Mouse (Mus musculus): ENCODE measurements around the gene Ankrd44. TPM values are rescaled to one million over a fixed set of nuclear protein-coding genes. Genes with fewer than 3 reads are reported as not detected.

The Ankrd44 gene
- total and polyA plus RNA-seq, 3 experiments: 0.10 to 2.6 (median 1.5) TPM

DNA sequence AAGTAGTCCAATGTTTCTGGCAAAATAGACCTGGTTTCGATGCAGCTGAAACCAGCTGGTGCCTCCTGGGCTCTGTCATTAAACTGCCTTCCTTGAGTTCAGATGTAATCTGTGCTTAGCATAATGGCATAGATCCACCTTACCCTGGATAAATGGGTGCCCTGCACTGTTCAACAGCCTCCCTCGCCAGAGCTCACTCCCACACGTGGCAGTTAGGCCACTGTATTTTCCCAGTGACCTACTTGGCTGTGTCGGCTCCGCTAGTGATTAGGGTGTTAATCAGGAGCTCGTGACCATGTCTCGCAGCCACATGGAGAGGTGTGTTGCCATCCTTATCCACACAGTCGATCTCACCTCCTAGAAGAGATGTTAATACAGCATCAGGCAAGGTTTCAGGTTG, 183.1 kb downstream of the Ankrd44 start:
- DNase-seq (ENCODE audit: low spot score): no peak
- no peaks in the 10 kb centered on the region for H3K9me3 ChIP-seq (replicated peaks)
- H3K36me3 ChIP-seq (replicated peaks): no peaks in the 10 kb centered on the region
- H3K4me3 ChIP-seq (ENCODE audit: low read depth, low read length): no peak overlapping the region
- no peak for TF ChIP-seq CTCF (IDR thresholded peaks at IDR 0.05; ENCODE audit: low read depth, low read length)
- no peak for TF ChIP-seq GATA1 (IDR thresholded peaks at IDR 0.05; ENCODE audit: borderline replicate concordance, low read length)
- no peak for TF ChIP-seq GATA2 (IDR thresholded peaks at IDR 0.05; ENCODE audit: borderline replicate concordance, low read depth, low read length)
- TF ChIP-seq TAL1 (conservative IDR thresholded peaks at IDR 0.05; ENCODE audit: low read depth, low read length): no peak
- TF ChIP-seq POLR2AphosphoS5 (IDR thresholded peaks at IDR 0.05; ENCODE audit: insufficient replicate concordance, low read depth, low read length): no peak
- H3K4me1 ChIP-seq (ENCODE audit: insufficient read depth, low read depth, low read length): no peaks in the 10 kb centered on the region
- ATAC-seq (ENCODE audit: extremely low read depth, insufficient number of reproducible peaks, low FRiP score, poor library complexity, severe bottlenecking): no peak
- no peaks in the 10 kb centered on the region for H3K27me3 ChIP-seq (ENCODE audit: insufficient read depth, low read length)

DNA sequence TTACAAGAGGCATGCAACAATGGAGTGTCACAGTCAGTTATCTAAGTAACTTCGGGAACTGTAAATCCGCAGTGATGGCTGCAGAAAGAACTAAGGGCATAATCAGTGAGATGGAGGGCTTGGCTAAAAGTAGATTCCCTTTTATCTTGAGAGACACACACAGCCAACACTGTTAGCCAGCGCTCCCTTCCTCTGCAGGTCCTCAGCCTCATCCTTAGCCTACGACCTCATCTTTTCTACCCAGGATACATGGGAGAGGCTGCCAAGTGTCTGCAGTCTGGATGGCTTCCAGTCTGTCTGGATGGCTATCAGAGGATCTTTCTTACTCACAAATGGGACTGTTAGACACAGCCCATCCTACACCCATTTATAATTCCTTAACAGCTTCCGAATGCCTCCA, 185.3 kb downstream of the Ankrd44 start:
- Histone ChIP-seq H3K9me3 (replicated peaks) (no peaks in the 10 kb centered on the region), H3K36me3 (replicated peaks) (no peaks in the 10 kb centered on the region), H3K4me1 (ENCODE audit: insufficient read depth, low read depth, low read length) (no peaks in the 10 kb centered on the region), H3K27me3 (ENCODE audit: insufficient read depth, low read length) (no peaks in the 10 kb centered on the region), H3K4me3 (ENCODE audit: low read depth, low read length) (no peak overlapping the region)
- ATAC-seq (ENCODE audit: extremely low read depth, insufficient number of reproducible peaks, low FRiP score, poor library complexity, severe bottlenecking) (no peak), DNase-seq (ENCODE audit: low spot score) (no peak)
- TF ChIP-seq POLR2AphosphoS5 (IDR thresholded peaks at IDR 0.05; ENCODE audit: insufficient replicate concordance, low read depth, low read length) (no peak), TAL1 (conservative IDR thresholded peaks at IDR 0.05; ENCODE audit: low read depth, low read length) (no peak), CTCF (IDR thresholded peaks at IDR 0.05; ENCODE audit: low read depth, low read length) (no peak), GATA2 (IDR thresholded peaks at IDR 0.05; ENCODE audit: borderline replicate concordance, low read depth, low read length) (no peak)

DNA sequence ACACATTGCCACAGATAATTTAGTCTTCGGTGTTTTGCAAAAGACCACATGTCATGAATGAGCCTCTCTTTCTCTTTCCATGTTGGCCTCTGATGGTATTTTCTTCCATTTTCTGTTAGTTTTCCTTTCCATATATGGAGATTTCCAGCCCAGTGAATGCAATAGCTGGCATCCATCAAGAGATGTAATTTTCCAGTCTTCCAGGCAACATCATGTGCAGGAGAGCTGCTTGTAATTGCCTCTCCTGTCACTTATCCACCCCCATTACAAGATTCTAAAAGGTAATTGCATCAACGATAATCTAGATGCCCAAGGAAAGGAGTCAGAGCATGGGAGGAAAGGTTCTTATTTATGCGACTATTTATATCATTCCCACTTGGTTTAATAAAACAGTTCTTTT, 188.7 kb downstream of the Ankrd44 start:
- TF ChIP-seq TAL1 (conservative IDR thresholded peaks at IDR 0.05; ENCODE audit: low read depth, low read length) (no peak), CTCF (IDR thresholded peaks at IDR 0.05; ENCODE audit: low read depth, low read length) (no peak), GATA1 (IDR thresholded peaks at IDR 0.05; ENCODE audit: borderline replicate concordance, low read length) (no peak), POLR2AphosphoS5 (IDR thresholded peaks at IDR 0.05; ENCODE audit: insufficient replicate concordance, low read depth, low read length) (no peak), GATA2 (IDR thresholded peaks at IDR 0.05; ENCODE audit: borderline replicate concordance, low read depth, low read length) (no peak)
- Histone ChIP-seq H3K9me3 (replicated peaks) (no peaks in the 10 kb centered on the region), H3K36me3 (replicated peaks) (no peaks in the 10 kb centered on the region), H3K4me1 (ENCODE audit: insufficient read depth, low read depth, low read length) (no peaks in the 10 kb centered on the region), H3K4me3 (ENCODE audit: low read depth, low read length) (no peak overlapping the region), H3K27me3 (ENCODE audit: insufficient read depth, low read length) (no peaks in the 10 kb centered on the region)
- DNase-seq (ENCODE audit: low spot score): no peak
- no peak for ATAC-seq (ENCODE audit: extremely low read depth, insufficient number of reproducible peaks, low FRiP score, poor library complexity, severe bottlenecking)

DNA sequence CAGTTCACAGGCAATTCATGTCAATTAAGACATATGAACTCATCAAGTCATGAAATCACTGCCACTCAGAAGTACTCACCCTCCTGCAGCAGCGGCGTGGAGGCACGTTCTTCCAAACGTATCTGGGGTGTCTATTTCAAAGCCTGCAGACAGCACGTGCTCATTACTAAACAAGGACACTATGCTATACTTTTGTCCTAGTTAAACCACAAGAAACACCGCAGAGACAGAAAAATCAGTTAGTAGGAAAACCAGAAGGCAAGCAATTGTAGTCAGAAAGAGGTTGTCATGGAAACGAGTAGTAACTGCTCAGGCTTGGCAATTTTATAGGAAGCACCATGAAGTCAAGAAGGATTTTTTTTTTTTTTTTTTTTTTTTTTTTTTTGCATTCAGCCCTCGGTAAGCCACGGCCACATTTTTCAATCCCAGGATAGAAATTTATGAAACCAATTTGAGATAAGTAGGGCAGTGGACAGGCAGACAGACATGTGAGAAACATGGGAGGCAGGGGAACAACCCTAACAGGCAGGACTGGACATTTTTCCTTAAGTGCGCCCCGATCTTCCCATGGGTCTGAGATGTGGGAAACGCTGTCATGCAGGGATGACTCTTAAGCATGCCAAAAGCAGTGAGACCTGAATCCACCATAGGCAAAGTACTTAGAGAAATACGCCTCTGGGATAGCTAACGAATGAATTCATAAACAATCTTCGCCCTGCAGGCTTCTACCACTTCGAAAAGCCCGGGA, 191.1 kb downstream of the Ankrd44 start:
- no peaks in the 10 kb centered on the region for H3K36me3 ChIP-seq (replicated peaks)
- no peak for TF ChIP-seq GATA1 (IDR thresholded peaks at IDR 0.05; ENCODE audit: borderline replicate concordance, low read length)
- TF ChIP-seq GATA2 (IDR thresholded peaks at IDR 0.05; ENCODE audit: borderline replicate concordance, low read depth, low read length): no peak
- TF ChIP-seq TAL1 (conservative IDR thresholded peaks at IDR 0.05; ENCODE audit: low read depth, low read length): no peak
- no peak for TF ChIP-seq CTCF (IDR thresholded peaks at IDR 0.05; ENCODE audit: low read depth, low read length)
- no peak for TF ChIP-seq POLR2AphosphoS5 (IDR thresholded peaks at IDR 0.05; ENCODE audit: insufficient replicate concordance, low read depth, low read length)
- ATAC-seq (ENCODE audit: extremely low read depth, insufficient number of reproducible peaks, low FRiP score, poor library complexity, severe bottlenecking) (no peak), DNase-seq (ENCODE audit: low spot score) (no peak)
- H3K27me3 ChIP-seq (ENCODE audit: insufficient read depth, low read length): no peaks in the 10 kb centered on the region
- H3K4me3 ChIP-seq (ENCODE audit: low read depth, low read length): no peak overlapping the region
- H3K9me3 ChIP-seq (replicated peaks): no peaks in the 10 kb centered on the region
- no peaks in the 10 kb centered on the region for H3K4me1 ChIP-seq (ENCODE audit: insufficient read depth, low read depth, low read length)

DNA sequence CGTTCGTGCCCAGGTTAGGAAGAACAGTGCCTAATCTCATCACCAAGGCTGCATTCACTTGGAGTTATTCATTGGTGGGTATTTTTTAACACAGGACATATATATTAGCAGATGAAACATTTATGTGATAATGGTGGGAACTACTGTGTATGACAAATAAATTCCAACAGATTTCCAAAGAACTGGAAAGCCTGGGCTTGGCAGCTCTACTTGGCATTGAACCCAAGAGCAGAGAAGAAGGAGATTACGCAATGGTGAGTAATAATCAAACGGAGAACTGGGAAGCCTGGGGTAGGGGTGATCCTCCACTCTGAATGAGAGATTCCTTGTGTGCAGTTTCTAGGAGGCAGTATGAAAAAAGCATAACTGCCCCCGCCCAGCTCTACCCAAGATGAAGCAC, 196.9 kb downstream of the Ankrd44 start:
- H3K4me3 ChIP-seq (ENCODE audit: low read depth, low read length): no peak overlapping the region
- no peak for ATAC-seq (ENCODE audit: extremely low read depth, insufficient number of reproducible peaks, low FRiP score, poor library complexity, severe bottlenecking)
- no peaks in the 10 kb centered on the region for H3K27me3 ChIP-seq (ENCODE audit: insufficient read depth, low read length)
- TF ChIP-seq CTCF (IDR thresholded peaks at IDR 0.05; ENCODE audit: low read depth, low read length) (no peak), POLR2AphosphoS5 (IDR thresholded peaks at IDR 0.05; ENCODE audit: insufficient replicate concordance, low read depth, low read length) (no peak), GATA2 (IDR thresholded peaks at IDR 0.05; ENCODE audit: borderline replicate concordance, low read depth, low read length) (no peak)
- DNase-seq (ENCODE audit: low spot score): no peak
- no peaks in the 10 kb centered on the region for H3K36me3 ChIP-seq (replicated peaks)
- no peaks in the 10 kb centered on the region for H3K9me3 ChIP-seq (replicated peaks)
- no peaks in the 10 kb centered on the region for H3K4me1 ChIP-seq (ENCODE audit: insufficient read depth, low read depth, low read length)

DNA sequence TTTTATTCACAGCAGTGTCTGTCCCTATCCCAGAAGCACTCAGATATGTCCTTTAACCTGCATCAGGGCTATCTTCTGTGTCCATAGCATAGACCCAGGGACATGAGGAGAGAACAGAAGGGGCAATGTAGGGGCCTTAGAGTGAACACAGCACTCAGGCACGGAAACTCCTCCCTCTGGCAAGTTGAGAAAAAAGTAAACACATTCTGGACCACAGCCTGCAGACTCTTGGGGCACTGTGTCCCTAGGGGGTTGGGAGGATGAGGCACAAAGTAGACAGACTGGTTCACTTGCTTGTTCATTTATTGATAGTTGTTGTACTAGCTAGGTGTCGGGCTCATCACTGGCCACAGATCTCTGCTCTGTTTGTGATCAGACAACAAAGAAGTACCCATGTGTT, 199.6 kb downstream of the Ankrd44 start:
- no peak for TF ChIP-seq POLR2AphosphoS5 (IDR thresholded peaks at IDR 0.05; ENCODE audit: insufficient replicate concordance, low read depth, low read length)
- no peak for TF ChIP-seq CTCF (IDR thresholded peaks at IDR 0.05; ENCODE audit: low read depth, low read length)
- no peak for TF ChIP-seq TAL1 (conservative IDR thresholded peaks at IDR 0.05; ENCODE audit: low read depth, low read length)
- TF ChIP-seq GATA1 (IDR thresholded peaks at IDR 0.05; ENCODE audit: borderline replicate concordance, low read length): no peak
- no peak for TF ChIP-seq GATA2 (IDR thresholded peaks at IDR 0.05; ENCODE audit: borderline replicate concordance, low read depth, low read length)
- ATAC-seq (ENCODE audit: extremely low read depth, insufficient number of reproducible peaks, low FRiP score, poor library complexity, severe bottlenecking) (no peak), DNase-seq (ENCODE audit: low spot score) (no peak)
- Histone ChIP-seq H3K4me1 (ENCODE audit: insufficient read depth, low read depth, low read length) (no peaks in the 10 kb centered on the region), H3K4me3 (ENCODE audit: low read depth, low read length) (no peak overlapping the region), H3K27me3 (ENCODE audit: insufficient read depth, low read length) (no peaks in the 10 kb centered on the region), H3K36me3 (replicated peaks) (no peaks in the 10 kb centered on the region), H3K9me3 (replicated peaks) (no peaks in the 10 kb centered on the region)

Data from G1E (cell line).